Mouse (Mus musculus): ENCODE measurements around the gene Arid2. TPM values are rescaled to one million over a fixed set of nuclear protein-coding genes. Genes with fewer than 3 reads are reported as not detected.

The Arid2 gene
- polyA plus RNA-seq, 1 experiment from 2014 or later, result 27.4 TPM

GRCm38 (mm10) chr15:96272356-96272755 is 15.0 kb upstream of the Arid2 start:
- no peaks in the 10 kb centered on the region for H3K9me3 ChIP-seq
- ATAC-seq (replicated peaks), result no peak
- 80% methylated on average over 11 of the region's 11 CpGs for WGBS
- H3K4me3 ChIP-seq, result no peak overlapping the region
- H3K27ac ChIP-seq (replicated peaks), result no peak overlapping the region
- peaks cover 3% of the 10 kb centered on the region; the same call in 1 of the 2 replicates for H3K4me1 ChIP-seq
- no peak overlapping the region for H3K9ac ChIP-seq (replicated peaks)
- H3K36me3 ChIP-seq, result peaks cover 4% of the 10 kb centered on the region; the same call in 1 of the 2 replicates
- H3K4me2 ChIP-seq (replicated peaks), result no peak overlapping the region
- H3K27me3 ChIP-seq, result no peaks in the 10 kb centered on the region

GRCm38 (mm10) chr15:96274341-96274740 is 13.0 kb upstream of the Arid2 start:
- no peaks in the 10 kb centered on the region for H3K27me3 ChIP-seq

GRCm38 (mm10) chr15:96275198-96275597 is 12.1 kb upstream of the Arid2 start:
- Histone ChIP-seq H3K27me3 (no peaks in the 10 kb centered on the region), H3K4me1 (peaks cover 3% of the 10 kb centered on the region; the same call in 1 of the 2 replicates), H3K36me3 (peaks cover 22% of the 10 kb centered on the region; the same call in 1 of the 2 replicates), H3K4me3 (no peak overlapping the region), H3K9me3 (no peaks in the 10 kb centered on the region), H3K27ac (replicated peaks) (no peak overlapping the region), H3K9ac (replicated peaks) (no peak overlapping the region), H3K4me2 (replicated peaks) (no peak overlapping the region)
- no peak for ATAC-seq (replicated peaks)
- 81% methylated on average over 2 of the region's 2 CpGs for WGBS

More at GRCm38 (mm10) chr15:96274341-96274740, 13.0 kb upstream of the Arid2 start:
- Histone ChIP-seq H3K36me3 (peaks cover 16% of the 10 kb centered on the region; the same call in 1 of the 2 replicates), H3K27ac (replicated peaks) (no peak overlapping the region), H3K4me2 (replicated peaks) (no peak overlapping the region), H3K4me3 (no peak overlapping the region), H3K4me1 (peaks cover 3% of the 10 kb centered on the region; the same call in 1 of the 2 replicates), H3K9ac (replicated peaks) (no peak overlapping the region), H3K9me3 (no peaks in the 10 kb centered on the region)
- ATAC-seq (replicated peaks), result no peak
- WGBS, result 91% methylated on average over 2 of the region's 2 CpGs

- H3K27me3 ChIP-seq, result no peaks in the 10 kb centered on the region
- no peak for ATAC-seq (replicated peaks)
- H3K9ac ChIP-seq (replicated peaks), result no peak overlapping the region
- H3K9me3 ChIP-seq, result no peaks in the 10 kb centered on the region
- peaks cover 25% of the 10 kb centered on the region; the same call in 1 of the 2 replicates for H3K36me3 ChIP-seq
- no peak overlapping the region for H3K4me2 ChIP-seq (replicated peaks)
- 89% methylated on average over 9 of the region's 9 CpGs for WGBS
- H3K4me3 ChIP-seq, result no peak overlapping the region
- peaks cover 6% of the 10 kb centered on the region for H3K4me1 ChIP-seq
- no peak overlapping the region for H3K27ac ChIP-seq (replicated peaks)
These were observed 11.4 kb upstream of the Arid2 start for GRCm38 (mm10) chr15:96275810-96276493.

DNA sequence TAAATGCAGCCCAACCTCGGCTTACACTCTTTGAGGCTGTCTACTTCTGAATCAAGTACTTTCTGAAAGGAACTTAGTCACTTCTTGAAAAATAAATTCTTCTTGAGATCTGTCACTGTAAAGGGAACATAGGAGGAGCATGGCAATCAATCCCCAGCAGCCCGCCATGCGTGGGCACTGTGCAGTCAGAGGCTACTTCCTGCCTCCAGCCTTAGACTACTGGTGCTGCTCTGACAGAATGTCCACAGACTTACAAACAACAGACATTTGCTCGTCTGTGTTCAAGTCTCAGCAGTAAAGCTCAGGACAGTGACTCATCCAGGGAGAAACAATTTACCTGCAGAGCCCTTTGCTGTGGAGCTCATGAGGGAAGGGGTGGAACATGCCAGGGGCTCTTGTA is 10.3 kb upstream of the Arid2 start:
- Histone ChIP-seq H3K4me3 (no peak overlapping the region), H3K27me3 (no peaks in the 10 kb centered on the region), H3K9me3 (no peaks in the 10 kb centered on the region), H3K27ac (replicated peaks) (no peak overlapping the region), H3K4me1 (peaks cover 17% of the 10 kb centered on the region), H3K36me3 (peaks cover 25% of the 10 kb centered on the region; the same call in 1 of the 2 replicates), H3K4me2 (replicated peaks) (no peak overlapping the region), H3K9ac (replicated peaks) (no peak overlapping the region)
- ATAC-seq (replicated peaks), result no peak
- WGBS, result 90% methylated on average over 4 of the region's 4 CpGs

GRCm38 (mm10) chr15:96281236-96281635 is 6.1 kb upstream of the Arid2 start:
- no peaks in the 10 kb centered on the region for H3K27me3 ChIP-seq
- no peak overlapping the region for H3K27ac ChIP-seq (replicated peaks)
- H3K4me2 ChIP-seq (replicated peaks), result no peak overlapping the region; the same call in 1 of the 2 replicates
- peaks cover 36% of the 10 kb centered on the region for H3K4me1 ChIP-seq
- whole genome bisulfite sequencing, result 83% methylated on average over 5 of the region's 5 CpGs
- H3K4me3 ChIP-seq, result no peak overlapping the region
- no peak for ATAC-seq (replicated peaks)
- H3K9ac ChIP-seq (replicated peaks), result no peak overlapping the region
- peaks cover 25% of the 10 kb centered on the region; the same call in 1 of the 2 replicates for H3K36me3 ChIP-seq
- H3K9me3 ChIP-seq, result no peaks in the 10 kb centered on the region

DNA sequence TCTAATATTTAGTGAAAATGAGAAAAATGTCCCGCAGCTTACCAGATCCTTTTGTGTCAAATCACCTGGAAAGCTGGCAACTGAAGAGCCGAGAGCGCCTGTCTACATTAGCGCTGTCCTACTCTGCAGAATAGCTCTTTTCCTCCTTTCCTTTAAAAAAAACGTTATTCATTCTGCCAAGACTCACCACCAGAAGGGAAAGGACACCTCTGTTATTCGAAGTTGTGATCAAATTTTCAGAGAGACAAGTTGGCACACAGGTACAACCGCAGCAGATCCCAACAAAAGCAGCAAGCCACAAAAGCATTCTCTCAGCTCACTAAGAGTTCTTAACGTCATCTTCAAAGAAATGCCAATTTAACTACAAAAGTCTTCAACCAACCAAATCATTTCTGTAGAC is 4.2 kb upstream of the Arid2 start:
- Histone ChIP-seq H3K27me3 (no peaks in the 10 kb centered on the region), H3K9ac (replicated peaks) (peak overlapping the region; percentile 99), H3K4me1 (peaks cover 36% of the 10 kb centered on the region), H3K9me3 (no peaks in the 10 kb centered on the region), H3K36me3 (peaks cover 18% of the 10 kb centered on the region; the same call in 1 of the 2 replicates), H3K4me2 (replicated peaks) (peak overlapping the region; percentile 76), H3K4me3 (peak overlapping the region; percentile 78), H3K27ac (replicated peaks) (peak overlapping the region; percentile 99)
- 20% methylated on average over 8 of the region's 8 CpGs for WGBS
- no peak for ATAC-seq (replicated peaks)

DNA sequence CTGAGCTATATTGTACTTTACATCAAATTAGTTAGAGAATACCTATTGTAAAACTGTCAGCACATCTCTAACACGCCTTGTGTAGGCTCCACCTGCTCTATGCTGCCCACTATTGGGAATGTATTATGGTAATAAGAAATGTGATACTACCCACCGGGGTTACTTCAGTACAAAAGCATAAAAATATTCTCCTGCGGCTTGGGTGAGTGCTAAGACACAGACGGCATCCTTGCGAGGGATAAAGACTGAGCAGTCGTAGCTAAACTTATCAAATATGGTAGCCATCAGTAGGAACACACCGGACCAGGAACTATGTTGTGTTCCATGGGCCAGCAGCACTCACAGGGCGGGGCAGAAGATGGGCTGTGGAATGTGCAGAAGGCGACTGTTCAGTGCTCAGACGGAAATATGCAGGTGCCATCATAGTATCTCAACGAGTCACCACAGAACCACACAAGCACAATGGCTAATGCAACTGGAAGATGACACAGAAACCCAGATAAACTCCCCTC is 3.3 kb upstream of the Arid2 start:
- peak overlapping the region; percentile 99 for H3K9ac ChIP-seq (replicated peaks)
- H3K36me3 ChIP-seq, result peaks cover 10% of the 10 kb centered on the region; the same call in 1 of the 2 replicates
- under 1% methylated on average over 11 of the region's 11 CpGs for WGBS
- peak overlapping the region; percentile 78 for H3K4me3 ChIP-seq
- peaks cover 37% of the 10 kb centered on the region for H3K4me1 ChIP-seq
- no peaks in the 10 kb centered on the region for H3K9me3 ChIP-seq
- H3K27ac ChIP-seq (replicated peaks), result peak overlapping the region; percentile 99
- H3K27me3 ChIP-seq, result no peaks in the 10 kb centered on the region
- peak overlapping the region; percentile 76 for H3K4me2 ChIP-seq (replicated peaks)
- no peak for ATAC-seq (replicated peaks)

- under 1% methylated on average over 59 of the region's 67 CpGs for WGBS
- H3K36me3 ChIP-seq, result 0 out of 2 replicates have a peak, but pooled peaks cover 5% of the 10 kb centered on the region
- H3K9ac ChIP-seq (replicated peaks), result peak overlapping the region; percentile 99
- H3K27ac ChIP-seq (replicated peaks), result peak overlapping the region; percentile 99
- peaks cover 42% of the 10 kb centered on the region for H3K4me1 ChIP-seq
- no peaks in the 10 kb centered on the region for H3K9me3 ChIP-seq
- H3K27me3 ChIP-seq, result no peaks in the 10 kb centered on the region
- H3K4me2 ChIP-seq (replicated peaks), result peak overlapping the region; percentile 76
- peak; percentile 29 for ATAC-seq (replicated peaks)
- peak overlapping the region; percentile 78 for H3K4me3 ChIP-seq
These were observed 2.5 kb upstream of the Arid2 start for GRCm38 (mm10) chr15:96284711-96285322.

DNA sequence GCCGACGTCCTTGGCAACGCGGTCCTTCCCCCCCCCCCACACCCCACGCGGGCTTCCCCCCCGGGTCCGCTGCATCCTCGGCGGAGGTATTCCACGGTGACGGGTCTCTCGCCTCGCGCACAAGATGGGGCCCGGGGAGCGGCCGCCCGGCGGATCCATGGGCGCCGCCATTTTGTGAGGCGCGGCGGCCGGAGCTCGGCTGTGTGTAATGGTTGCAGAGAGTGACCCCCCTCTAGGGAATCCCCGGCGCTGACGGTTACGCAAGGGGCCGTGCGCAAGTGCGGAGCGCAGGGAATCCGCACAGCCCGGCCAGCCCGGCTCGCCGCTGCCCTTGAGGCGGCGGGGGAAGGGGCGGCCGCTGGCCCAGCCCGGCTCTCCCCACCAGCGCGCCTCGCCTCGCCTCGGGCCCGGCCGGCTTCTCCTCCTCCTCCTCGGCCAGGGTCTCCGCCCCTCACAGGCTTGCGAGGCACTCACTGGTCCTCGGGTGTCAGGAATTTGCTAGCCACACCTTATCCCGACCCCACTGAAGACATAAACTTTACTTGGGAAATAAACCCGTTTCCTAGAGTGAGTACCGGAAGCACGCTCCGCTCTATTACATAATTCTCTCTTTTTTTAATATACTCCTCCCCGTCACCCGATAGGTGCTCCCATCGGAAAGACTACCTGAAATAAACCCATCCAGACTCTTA is 1.8 kb upstream of the Arid2 start:
- Histone ChIP-seq H3K9ac (replicated peaks) (peak overlapping the region; percentile 99), H3K36me3 (0 out of 2 replicates have a peak, but pooled peaks cover under 1% of the 10 kb centered on the region), H3K4me2 (replicated peaks) (peak overlapping the region; percentile 76), H3K4me3 (peak overlapping the region; percentile 78), H3K4me1 (peaks cover 45% of the 10 kb centered on the region), H3K9me3 (no peaks in the 10 kb centered on the region), H3K27me3 (no peaks in the 10 kb centered on the region), H3K27ac (replicated peaks) (peak overlapping the region; percentile 99)
- ATAC-seq (replicated peaks), result peak; percentile 82
- under 1% methylated on average over 53 of the region's 64 CpGs for WGBS

GRCm38 (mm10) chr15:96286015-96286934 is 1.0 kb upstream of the Arid2 start:
- H3K27ac ChIP-seq (replicated peaks), result peak overlapping the region; percentile 99
- H3K4me2 ChIP-seq (replicated peaks), result peak overlapping the region; percentile 76
- H3K27me3 ChIP-seq, result no peaks in the 10 kb centered on the region
- H3K9ac ChIP-seq (replicated peaks), result peak overlapping the region; percentile 99
- ATAC-seq (replicated peaks), result peak; percentile 82
- H3K4me1 ChIP-seq, result peaks cover 45% of the 10 kb centered on the region
- WGBS, result under 1% methylated on average over 66 of the region's 72 CpGs
- H3K9me3 ChIP-seq, result no peaks in the 10 kb centered on the region
- H3K36me3 ChIP-seq, result no peaks in the 10 kb centered on the region
- peak overlapping the region; percentile 78 for H3K4me3 ChIP-seq

Measured in forebrain, embryonic 15.5 days (tissue).